Mouse (Mus musculus): ENCODE measurements around the gene Tepp.

DNA sequence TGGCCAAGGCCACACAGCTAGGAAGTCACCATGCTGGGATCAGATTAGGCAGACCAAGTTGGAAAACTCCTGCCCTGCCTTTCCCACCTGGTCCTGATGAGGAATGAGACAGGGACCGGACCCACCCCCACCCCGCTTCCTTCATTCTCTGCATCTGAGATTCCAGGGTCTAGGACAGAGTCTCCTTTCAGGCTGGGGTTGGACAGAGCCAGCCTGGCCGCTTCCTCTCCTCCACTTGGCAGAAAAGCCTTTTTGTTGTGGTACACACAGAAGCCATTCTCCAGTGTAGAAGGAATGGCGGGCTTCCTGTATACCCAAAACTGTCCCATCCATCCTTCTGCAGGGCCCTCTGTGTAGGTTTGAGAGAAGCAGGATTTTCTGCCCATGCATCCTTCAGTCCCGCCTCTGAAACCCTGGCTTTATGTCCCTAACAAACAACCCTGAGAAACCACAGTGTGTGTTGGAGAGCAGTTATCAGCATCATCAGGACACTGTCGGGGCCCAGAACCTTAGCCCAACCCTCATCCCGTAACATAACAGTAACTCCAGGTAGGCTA, 65.1 kb downstream of the Tepp start:
- TF ChIP-seq CTCF (IDR thresholded peaks at IDR 0.05; ENCODE audit: insufficient read depth, low read length), result no peak
- no peak for TF ChIP-seq POLR2A (IDR thresholded peaks at IDR 0.05; ENCODE audit: borderline replicate concordance, extremely low read depth, low read depth, low read length)

All from lung, adult 2 months (tissue).